Mouse (Mus musculus) gastrocnemius, postnatal 36 days (tissue): Measurements from ENCODE around the gene Sez6. TPM values are rescaled to one million over a fixed set of nuclear protein-coding genes. Genes with fewer than 3 reads are reported as not detected.
A peak's percentile ranks its signal among the peaks of the same experiment; 100 is the strongest.

ENCODE experiments used
- DNase-seq, 2 experiments: peaks; one replicate each; pipeline ENCODE4 v3.0.0; 2022
- intact Hi-C: fragments of 180-260 bp; cut with DNase I; formaldehyde crosslinking; loops from one replicate; pipeline ENCODE4 v1.15.1; 2025
- long read RNA-seq, 2 experiments: library from polyadenylated mRNA; stranded (forward); transcript quantifications; one replicate each; pipeline ENCODE4 v2.0.0; 2021
- total RNA-seq, 2 experiments: library from RNA; stranded (reverse); gene quantifications; 2 replicates each; pipeline ENCODE4 v1.2.3; 2021

Gene Sez6
- total RNA-seq, result under 1 TPM in 1 of 2 experiments, not detected in 1; 0.10 TPM
- long read RNA-seq, experiment 1, result 0 reads
- long read RNA-seq, experiment 2, result 0 reads

DNA sequence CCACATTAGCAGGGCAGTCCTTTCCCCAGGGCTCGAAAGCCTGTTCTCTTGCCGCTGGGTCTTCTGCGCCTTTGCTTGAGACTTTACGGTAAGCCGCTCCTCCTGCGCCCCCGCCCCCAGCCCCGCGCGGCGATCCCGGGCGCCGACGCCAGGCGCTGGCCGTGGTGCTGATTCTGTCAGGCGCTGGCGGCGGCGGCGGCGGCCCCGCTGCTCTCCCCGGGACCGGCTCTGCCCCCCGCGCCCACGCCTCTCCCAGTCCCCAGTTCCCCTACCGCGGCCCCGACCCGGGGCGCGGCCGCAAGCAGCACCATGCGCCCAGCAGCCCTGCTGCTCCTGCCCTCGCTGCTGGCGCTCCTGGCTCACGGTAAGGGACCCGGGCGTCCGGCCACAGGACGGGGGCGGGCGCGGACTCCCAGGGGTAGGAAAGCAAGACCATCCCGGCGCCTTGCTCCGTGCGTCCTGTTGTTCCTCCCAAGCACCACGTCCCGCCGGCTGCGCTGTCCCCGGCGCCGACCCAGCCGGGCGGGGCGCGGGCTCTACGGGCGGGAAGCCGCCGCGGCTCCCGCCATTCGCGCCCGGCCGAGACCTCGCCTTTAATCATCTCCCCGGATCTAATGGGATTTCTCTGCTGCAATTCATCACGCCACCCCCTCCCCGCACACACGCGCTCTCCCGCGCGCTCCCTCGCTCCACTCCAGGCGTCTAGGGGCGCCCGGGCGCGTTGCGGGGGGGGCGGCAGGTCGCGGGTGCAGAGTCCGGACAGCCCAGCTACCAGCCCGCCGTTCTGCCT is at the start of gene Sez6:
TSS of gene Sez6 (plus strand) at position 50 of the 790 bp plus-strand sequence.
- DNase-seq, result peak; percentile 50 to 71
- intact Hi-C loops, result no loop called here

DNA sequence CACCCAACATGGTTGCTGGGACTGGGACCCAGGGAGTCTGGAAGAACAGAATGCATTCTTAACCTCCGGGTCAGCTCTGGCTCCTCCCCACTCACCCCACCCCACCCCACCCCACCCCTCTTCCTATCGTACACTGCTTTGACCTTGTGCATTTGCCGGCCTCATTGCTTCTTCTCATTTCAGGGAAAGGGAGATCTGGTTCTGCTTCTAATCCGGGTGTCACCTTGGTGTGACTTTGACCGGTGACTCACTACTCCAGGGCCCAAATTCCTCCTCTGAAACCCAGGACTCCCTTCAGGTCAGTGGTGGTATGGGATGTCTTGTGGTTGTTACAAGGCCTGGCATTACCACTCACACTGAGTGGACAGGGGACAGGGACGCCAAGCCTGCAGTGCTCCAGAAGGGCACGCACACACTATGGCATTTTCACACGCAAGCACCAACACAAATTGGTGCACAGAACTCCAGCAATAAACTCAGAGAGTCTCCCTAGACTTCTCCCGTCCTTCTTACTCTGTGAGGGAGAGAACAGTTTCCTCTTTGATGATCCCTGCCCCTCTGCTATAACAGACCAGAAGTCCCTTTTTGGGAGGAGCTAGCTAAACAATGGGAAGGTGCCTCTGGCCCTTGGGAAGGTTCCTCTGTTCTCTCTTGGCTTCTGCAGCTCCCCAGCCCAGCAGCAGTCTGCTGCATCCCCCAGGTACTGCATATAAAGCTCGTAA is 45.9 kb upstream of the Sez6 start:
- intact Hi-C loops, result no loop called here

DNA sequence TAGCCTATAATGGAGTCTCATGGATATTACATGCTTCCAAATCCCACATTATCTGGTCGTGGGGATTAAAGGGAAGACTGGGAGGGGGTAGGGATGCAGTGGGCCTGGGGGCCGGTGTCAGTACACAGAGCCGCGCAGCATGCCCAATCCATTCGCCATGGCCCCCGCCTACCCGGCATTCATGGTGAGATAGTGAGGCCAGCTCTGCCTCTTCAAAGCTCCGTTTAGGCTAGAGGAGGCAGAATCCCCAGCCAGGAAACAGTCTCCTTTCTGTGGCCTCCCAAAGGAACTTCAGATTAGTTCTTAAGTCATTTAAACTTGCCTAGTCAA is 45.4 kb upstream of the Sez6 start:
- no peak for DNase-seq
- intact Hi-C loops, result no loop called here

More for the DNA sequence above, 45.9 kb upstream of the Sez6 start:
- DNase-seq, result no peak

DNA sequence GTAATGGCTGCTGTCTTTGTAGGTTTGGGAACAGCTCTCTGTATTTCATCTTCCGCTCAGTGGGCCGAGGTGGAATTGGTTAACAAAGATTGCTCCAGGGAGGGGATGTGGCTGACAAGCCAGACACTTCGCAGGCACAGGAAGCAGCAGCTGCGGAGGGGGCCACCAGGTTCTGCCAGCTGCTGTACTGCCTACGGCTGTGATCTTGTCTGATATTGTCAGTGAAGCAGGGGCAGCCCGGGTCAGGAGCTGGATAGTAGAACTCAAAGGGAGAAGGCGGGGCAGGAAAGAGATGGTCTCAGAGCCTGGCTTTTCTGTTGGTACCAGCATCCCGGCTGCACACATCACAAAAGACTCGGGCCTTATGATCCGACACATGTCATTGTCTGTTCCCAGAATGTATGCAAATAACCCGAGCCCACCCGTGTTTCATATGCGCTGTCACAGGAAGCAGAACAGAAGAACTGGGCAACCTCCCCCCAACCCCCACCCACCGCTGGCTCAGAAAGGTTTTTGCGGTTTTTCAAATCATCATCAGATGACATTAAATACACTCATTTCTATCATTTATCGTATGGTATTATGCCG is 43.1 kb upstream of the Sez6 start:
- intact Hi-C loops, result no loop called here
- DNase-seq, result no peak

DNA sequence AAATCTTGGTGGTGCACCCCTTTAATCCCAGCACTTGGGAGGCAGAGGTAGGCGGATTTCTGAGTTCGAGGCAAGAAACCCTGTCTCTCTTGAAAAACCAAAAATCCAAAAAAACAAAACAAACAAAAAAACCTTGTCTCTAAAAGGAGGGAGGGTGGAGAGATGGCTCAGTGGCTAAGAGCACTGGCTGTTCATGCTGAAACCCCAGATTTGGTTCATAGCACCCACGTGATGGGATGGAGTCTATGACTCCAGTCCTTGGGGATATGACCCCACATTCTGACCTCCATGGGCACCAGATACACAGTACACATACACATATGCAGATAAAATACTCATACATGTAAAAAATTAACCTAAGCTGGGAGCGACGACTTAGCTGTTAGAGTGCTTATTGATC is 41.8 kb upstream of the Sez6 start:
- intact Hi-C loops, result no loop called here
- DNase-seq, result no peak

DNA sequence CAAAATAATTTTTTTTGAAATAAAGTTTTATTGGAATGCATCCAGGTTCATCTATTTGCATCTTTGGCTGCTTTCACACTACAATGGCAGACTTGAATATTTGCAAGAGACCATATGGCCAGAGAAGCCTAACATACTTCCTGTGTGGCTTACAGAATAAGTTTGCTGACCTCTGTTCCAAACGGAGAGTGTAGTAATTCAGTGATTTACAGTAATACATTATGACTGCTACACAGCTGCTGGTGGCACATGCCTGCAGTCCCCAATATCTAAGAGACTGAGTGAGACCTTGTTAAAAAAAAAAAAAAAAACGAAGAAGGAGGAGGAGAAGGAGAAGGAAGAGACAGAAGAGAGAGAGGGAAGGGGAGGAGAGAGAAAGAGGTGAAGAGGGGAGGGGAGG is 41.1 kb upstream of the Sez6 start:
- intact Hi-C loops, result no loop called here

DNA sequence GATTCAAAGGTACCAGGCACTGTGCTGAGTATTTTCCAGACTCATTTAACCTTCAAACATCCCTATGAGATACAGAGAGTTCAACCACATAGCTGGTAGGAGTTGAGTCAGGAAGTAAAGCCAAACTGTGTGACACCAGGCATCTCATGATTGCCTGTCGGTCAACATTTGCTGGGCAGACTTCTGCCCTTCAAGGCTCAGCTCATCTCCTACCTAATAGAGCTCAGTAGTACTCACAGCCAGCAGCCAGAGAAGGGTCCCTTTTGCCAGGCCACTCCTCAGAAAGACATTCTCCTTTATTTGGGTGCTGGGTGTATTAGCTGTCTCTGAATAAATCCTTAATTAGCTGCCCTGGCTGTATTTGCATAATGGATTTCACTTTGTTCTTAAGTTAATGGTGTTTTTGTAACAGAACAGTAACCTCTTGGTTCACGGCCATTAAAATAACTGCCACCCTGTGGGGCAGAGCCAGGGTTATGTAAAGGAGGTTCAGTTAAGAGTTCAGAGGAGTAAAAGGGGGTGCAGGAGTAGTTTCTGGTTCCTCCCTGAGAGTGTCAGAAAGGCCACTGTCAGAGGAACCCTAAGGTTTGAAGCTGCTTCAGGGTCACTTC is 39.8 kb upstream of the Sez6 start:
- intact Hi-C loops, result no loop called here

More for the DNA sequence above, 41.1 kb upstream of the Sez6 start:
- no peak for DNase-seq

DNA sequence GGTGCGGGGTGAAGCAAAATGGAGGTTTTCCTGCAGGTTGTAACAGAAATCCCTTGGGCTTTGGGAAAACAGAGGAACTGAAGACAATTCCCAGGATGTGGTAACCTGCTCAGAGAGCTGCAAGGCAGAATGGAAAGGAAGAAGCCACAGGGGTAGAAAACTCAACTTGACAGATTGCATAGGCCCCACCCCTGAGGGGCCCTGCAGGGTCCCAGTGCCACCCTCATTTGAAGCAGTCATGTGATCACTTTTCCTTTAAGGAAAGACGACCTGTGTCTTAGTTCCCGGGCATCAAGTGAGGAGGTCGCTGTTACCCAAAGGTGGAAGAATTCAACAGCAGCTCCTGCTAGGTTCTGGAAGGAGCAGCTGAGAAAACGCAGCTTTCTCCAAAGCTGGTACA is 37.7 kb upstream of the Sez6 start:
- intact Hi-C loops, result no loop called here
- DNase-seq, result no peak

More for the DNA sequence above, 39.8 kb upstream of the Sez6 start:
- no peak for DNase-seq

DNA sequence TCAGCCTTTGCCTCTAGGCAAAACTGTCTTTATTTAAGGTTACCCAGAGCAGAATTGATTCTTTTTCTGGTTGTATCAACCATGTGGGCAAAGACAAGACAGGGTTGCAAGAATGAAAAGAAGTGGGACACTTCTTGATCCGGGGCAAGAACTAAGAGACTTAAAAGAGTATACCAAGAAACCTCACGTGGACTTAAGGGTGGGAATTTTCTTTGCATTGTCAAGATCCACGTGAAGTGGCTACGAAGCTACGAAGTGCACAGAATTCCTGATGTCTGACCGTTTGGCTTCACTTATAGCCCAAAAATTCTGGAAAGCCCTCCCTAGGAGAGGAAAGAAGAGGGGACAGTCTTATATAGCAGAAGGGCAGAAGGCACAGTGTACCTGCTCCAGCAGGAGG is 37.3 kb upstream of the Sez6 start:
- no peak for DNase-seq
- intact Hi-C loops, result no loop called here

DNA sequence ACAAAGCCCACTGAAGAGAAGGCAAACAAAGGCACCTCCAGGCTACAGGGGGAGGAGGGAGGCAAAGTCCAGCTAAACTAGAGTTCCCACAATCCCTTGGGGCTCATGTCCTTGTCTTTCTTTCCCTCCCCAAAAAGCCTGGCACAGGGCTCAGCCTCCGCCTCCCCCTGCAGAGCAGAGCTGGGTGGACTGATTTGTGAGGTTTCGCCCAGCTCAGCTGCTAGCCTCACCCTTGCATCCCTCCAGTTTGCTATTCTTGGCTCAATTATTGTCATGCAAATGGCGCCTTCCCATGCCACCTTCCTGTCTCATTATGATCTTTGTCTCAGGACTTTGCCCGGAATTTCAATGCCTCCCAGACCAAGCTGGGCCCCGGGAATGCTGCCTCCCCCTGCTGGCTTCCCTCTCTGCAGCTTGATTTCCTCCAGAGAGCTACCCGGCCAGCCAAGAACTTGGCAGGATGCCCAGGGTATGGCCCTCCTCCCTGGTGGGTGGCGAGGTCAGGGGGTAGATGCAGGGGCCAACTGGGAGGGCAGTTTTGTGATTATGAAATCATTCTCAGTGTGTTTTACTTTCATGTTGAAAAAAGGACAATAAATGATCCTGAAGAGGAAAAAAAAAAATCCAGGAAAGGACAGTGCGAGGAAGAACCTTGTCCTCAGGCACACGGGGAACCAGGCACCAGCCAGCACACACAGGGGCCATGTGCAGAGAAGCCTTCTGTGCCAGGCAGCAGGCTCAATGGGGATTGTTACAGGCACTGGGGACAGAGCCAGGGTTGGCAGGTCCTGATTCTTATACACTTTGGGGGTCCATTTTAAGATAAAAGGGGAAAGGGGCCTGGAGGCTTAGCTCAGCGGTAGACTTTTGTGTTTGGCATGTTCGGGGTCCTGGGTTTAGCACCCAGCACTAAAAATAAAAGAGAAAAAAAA is 36.5 kb upstream of the Sez6 start, which contains the start of gene Pipox:
TSS of gene Pipox (minus strand) at position 310 of the 932 bp plus-strand sequence.
- intact Hi-C loops, result no loop called here

DNA sequence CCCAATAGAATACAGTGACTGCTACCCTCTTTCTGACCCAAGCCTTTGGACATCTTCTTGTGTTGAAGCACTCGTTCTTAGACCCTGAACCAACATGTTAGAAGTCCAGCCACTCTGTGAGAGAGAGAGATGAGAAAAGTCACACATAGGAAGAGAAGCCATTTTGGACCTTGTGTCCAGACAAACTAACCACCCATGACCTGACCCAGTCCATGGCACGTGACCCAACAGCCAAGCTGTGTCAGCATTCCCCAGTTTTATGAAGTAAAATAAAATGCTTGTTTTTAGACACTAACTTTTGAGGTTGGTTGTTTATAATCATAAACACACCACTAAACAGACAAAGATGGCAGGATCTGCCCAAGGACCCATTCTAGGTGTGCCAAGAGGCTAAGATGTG is 35.6 kb upstream of the Sez6 start:
- intact Hi-C loops, result loop anchor here (5.0 kb wide), 1 partner anchor 62 kb away; no protein-coding TSS in a partner anchor
- no peak for DNase-seq

More for the DNA sequence above, 36.5 kb upstream of the Sez6 start, which contains the start of gene Pipox:
- peak; percentile 63 to 75 for DNase-seq

DNA sequence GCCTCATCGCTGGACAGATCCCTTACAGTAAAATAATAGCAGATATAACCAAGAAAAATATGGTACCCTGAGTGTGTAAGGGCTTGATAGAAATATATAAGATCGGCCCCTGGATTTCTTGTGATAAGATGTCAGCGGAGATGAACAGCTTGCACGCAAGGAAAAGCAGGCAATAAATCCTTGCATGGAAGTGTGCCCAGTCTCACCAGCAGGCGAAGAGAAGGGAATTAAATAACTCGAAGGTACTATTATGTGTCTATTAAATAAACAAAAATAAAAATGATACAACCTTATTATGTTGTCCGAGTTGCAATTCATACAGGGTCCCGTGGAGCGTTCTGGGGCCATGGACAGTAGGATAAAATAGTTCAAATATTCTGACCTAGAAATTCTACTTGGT is 34.6 kb upstream of the Sez6 start:
- no peak for DNase-seq
- intact Hi-C loops, result loop anchor here (5.0 kb wide), 1 partner anchor 61 kb away; no protein-coding TSS in a partner anchor

DNA sequence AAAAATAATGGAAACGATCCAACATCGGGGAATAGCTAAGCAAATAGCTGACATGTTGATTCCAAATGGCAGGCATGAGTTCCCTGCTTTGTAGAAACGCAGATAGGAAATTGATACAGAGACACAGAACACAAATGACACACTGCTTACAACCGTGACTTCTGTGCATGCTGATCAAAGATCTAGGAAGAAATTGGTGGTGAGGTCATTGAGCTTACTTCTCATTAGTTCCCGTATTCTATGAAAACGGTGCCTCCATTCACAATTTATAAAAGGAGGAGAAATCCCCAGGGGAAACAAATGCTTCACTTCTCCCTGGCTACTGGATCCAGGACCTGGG is 34.1 kb upstream of the Sez6 start:
- intact Hi-C loops, result loop anchor here (5.0 kb wide), 1 partner anchor 61 kb away; no protein-coding TSS in a partner anchor
- no peak for DNase-seq

DNA sequence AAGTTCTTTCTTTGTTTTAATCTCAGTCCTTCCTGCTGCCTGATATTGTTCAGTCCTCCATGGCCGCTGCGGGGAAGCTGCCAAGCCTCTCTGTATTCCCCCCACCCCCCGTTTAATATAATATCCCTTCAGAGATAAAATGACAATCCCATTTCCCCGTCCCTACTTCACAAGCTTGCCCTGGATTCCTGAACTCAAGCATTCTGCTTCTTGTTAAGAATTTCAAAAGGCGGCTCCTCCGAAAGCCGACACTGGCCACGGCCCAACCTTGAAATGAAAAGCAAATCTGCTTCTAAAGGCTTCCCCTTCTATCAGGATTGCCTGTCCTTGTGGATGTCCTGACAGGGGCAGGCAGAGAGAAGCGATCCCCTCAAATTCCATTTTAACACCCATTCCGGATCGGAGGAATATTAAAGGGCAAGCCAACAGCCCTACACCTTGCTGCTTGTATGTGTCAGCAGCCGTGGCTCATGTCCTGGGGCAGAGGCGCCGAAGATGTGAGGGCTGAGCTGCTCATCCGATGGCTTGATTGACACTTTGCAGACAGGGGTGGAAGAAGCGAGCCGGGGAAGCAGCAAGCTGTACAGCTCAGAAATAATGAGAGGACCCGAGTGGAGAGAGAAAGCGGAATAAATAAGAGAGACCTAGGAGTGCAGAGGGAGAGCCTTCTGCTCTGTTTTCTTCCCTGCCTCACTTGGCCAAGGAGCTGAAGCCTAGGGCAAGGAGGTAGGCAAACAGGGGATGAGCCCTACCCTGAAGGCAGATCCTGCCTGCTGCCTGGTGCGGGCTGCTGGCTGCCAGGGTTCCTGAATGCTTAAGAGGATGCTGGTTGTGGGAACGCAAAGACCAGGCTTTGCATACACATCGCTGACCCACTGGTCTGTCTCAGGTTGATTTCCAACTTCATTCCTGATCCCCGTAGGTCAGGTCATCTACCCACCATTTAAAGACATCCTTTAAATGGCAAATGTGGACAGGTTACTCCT is 33.5 kb upstream of the Sez6 start:
- intact Hi-C loops, result loop anchor here (5.0 kb wide), 1 partner anchor 60 kb away; no protein-coding TSS in a partner anchor
- DNase-seq, result no peak

DNA sequence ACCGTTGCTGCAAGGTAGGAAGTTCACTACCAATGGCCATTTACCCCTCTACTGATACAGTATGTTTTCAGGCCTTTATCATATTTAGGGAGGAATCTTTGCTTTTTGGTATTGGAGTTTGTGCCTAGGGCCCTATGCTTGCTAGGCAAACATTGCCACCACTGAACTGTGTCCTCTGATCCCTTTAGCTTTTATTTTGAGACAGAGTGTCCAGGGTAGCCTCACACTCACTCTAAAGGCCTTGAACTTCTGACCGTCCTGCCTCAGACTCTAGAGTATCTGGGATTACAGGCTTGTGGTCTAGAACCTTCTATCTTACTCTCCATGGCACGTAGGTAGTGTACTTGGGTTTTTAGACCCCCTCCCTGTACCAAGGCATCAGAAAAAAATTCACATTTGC is 30.4 kb upstream of the Sez6 start:
- DNase-seq, result no peak
- intact Hi-C loops, result no loop called here

DNA sequence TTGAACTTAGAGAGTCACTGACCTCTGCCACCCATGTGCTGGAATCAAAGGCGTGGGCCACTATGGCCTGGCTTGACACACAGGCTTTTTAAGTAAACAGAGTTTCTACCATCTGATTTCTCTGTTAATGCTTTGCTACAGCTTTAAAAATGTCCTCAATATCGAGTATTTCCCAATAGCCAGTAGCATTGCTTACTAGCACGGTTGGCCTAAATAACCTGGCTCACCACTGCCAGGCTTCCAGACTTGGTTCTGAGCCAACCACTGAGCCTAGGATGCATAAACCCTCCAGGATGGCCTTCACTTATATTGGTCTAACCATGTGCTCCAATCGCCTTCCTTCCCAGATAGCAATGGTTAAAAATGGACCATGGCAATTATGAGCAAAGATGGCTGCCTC is 29.9 kb upstream of the Sez6 start:
- no peak for DNase-seq
- intact Hi-C loops, result no loop called here

DNA sequence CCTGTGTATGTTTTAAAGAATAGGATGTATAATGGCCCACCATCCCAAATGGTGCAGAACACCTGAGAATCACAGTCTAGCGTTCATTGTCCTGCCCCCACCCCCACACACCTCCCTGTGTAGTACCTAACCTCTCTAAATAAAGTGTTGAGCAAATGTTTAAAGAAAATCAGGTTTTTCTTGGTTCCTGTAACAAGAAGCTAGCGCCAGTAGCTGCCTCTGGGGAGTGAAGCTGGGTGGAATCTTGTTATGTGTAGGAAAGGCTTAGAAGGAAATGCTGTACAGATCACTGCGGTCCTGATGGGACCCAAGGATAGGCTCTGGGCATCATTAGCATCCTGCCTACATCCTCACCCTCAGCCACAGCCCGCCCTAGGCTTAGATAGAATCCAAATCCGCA is 29.2 kb upstream of the Sez6 start:
- no peak for DNase-seq
- intact Hi-C loops, result no loop called here

DNA sequence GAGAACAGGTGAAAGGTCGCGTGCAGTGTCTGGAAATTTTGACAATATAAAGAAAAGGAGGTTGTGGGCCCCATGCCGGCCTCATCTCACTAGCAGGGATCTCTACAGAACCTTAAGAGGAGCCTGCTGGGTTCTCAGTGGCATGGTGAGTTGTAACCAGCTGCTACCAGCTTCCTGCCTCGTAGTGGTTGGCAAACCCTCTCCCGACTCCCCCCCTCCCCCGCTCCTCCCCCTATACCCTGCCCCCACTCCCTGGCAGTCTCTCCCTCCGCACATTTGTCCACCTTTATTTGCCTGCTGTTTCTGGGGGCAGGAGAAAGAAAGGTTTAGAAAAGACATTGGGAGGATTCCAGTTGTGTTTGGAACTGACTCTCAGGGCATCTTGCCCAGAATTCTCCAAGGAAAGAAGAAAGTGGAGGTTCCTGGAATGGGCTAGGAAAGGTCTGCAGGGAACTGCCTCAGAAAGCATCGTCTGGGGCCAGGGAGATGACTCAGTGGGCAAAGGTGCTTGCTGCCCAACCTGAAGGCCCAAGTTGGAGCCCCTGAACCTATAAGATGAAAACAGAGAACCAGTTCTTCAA is 28.7 kb upstream of the Sez6 start:
- intact Hi-C loops, result no loop called here
- DNase-seq, result no peak
